Mouse (Mus musculus) left cerebral cortex, adult 9 months (tissue): ENCODE data around the gene Brip1.

Experiments
- DNase-seq, 2 experiments: peaks; one replicate each; pipeline ENCODE4 v3.0.0; 2022; ENCODE audit warnings: low spot score in 2 of 2

Brip1 gene

GRCm38 (mm10) chr11:86026556-86027194, 174.3 kb downstream of the Brip1 start:
- no peak for DNase-seq

GRCm38 (mm10) chr11:86022439-86022838, 178.6 kb downstream of the Brip1 start:
- no peak for DNase-seq

- no peak for DNase-seq
These were observed 181.0 kb downstream of the Brip1 start for GRCm38 (mm10) chr11:86020033-86020432.

GRCm38 (mm10) chr11:86016242-86016641, 184.8 kb downstream of the Brip1 start:
- no peak for DNase-seq

GRCm38 (mm10) chr11:86013087-86013486, 187.9 kb downstream of the Brip1 start:
- no peak for DNase-seq

- DNase-seq = no peak
These were observed 190.5 kb downstream of the Brip1 start for GRCm38 (mm10) chr11:86010458-86010857.

- DNase-seq = no peak
These were observed 192.6 kb downstream of the Brip1 start for GRCm38 (mm10) chr11:86008211-86008905.
